Mouse (Mus musculus) heart, embryonic 15.5 days (tissue): ENCODE results near the gene Reg3a. TPM values are rescaled to one million over a fixed set of nuclear protein-coding genes. Genes with fewer than 3 reads are reported as not detected.
"Not testable (repeated sequence)": the region's sequence is repeated elsewhere in the genome, so short reads cannot be mapped to it uniquely, and the experiment has no call there.

Source experiments
- ATAC-seq: fragments of 200-750 bp; cut with Nextera tagmentation; replicated peaks from 2 replicates; pipeline ENCODE4 v1.8.0; 2017; ENCODE audit warnings: low read depth, moderate TSS enrichment; ENCODE audit not compliant: insufficient number of reproducible peaks, insufficient read depth, low FRiP score
- H3K27ac ChIP-seq: fragments of 300-500 bp; sonication (generic); 2 replicates; pipeline ENCODE4 v1.5.1; 2015; ENCODE audit warnings: mild to moderate bottlenecking, inconsistent platforms
- H3K27me3 ChIP-seq: fragments of 300-500 bp; sonication (generic); 2 replicates; pipeline ENCODE4 v1.6.1; 2015; ENCODE audit warnings: inconsistent platforms
- H3K36me3 ChIP-seq: fragments of 300-500 bp; sonication (generic); 2 replicates; pipeline ENCODE4 v1.6.1; 2015; ENCODE audit warnings: mild to moderate bottlenecking, inconsistent platforms
- H3K4me1 ChIP-seq: fragments of 300-500 bp; sonication (generic); replicated peaks from 2 replicates; pipeline ENCODE4 v1.6.1; 2015; ENCODE audit warnings: inconsistent platforms
- H3K4me2 ChIP-seq: fragments of 300-500 bp; sonication (generic); 2 replicates; pipeline ENCODE4 v1.6.1; 2015; ENCODE audit warnings: inconsistent platforms, mild to moderate bottlenecking, moderate library complexity
- H3K4me3 ChIP-seq: fragments of 300-500 bp; sonication (generic); 2 replicates; pipeline ENCODE4 v1.5.1; 2015; ENCODE audit warnings: mild to moderate bottlenecking, inconsistent platforms
- H3K9ac ChIP-seq: fragments of 300-500 bp; sonication (generic); 2 replicates; pipeline ENCODE4 v1.6.1; 2015; ENCODE audit warnings: mild to moderate bottlenecking, inconsistent platforms
- H3K9me3 ChIP-seq: fragments of 300-500 bp; sonication (generic); replicated peaks from 2 replicates; pipeline ENCODE4 v1.6.1; 2016; ENCODE audit warnings: inconsistent platforms
- WGBS: fragments of 180-500 bp; shearing (Covaris S2); methylation state at CpG from one replicate; pipeline ENCODE4 v1.1.7; 2015; ENCODE audit warnings: mixed read lengths; 5-methylcytosine and 5-hydroxymethylcytosine counted together
- polyA plus RNA-seq: library from polyadenylated mRNA; unstranded; fragments of >200 nt; fragmentation: Nextera tagmentation; extraction: Ambion mirVana; gene quantifications from 2 replicates; pipeline ENCODE4 v1.2.1, GENCODE M21; 2015

The Reg3a gene
- polyA plus RNA-seq: not detected in 2 replicates

DNA sequence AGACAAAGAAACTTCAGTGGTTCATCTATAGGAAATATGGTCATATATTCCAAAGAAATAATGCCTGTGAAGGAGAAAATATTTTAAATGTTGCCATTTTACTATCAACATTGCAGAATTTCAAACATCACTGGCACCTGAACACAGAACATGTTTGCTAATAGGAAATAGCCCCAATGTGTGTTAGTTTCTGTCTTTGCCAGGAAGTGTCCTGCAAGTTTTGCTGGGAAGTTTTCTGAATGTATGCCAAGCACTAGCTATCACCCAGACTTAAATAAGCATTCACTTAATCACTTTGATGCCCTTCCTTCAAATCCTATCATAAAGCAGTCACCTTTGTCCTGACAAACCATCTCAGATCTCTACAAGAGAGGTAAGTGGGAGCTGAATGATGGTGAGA is at the start of gene Reg3a:
Gene Reg3a, plus strand, starts transcription at position 301 of the 400 bp plus-strand sequence.
- no peak within 1 kb of the TSS for H3K4me3 ChIP-seq
- no peaks in the 10 kb centered on the region for H3K27me3 ChIP-seq
- H3K4me1 ChIP-seq: no peaks in the 10 kb centered on the region
- H3K9me3 ChIP-seq: no peaks in the 10 kb centered on the region
- no peaks in the 10 kb centered on the region for H3K36me3 ChIP-seq
- no peak within 1 kb of the TSS for H3K9ac ChIP-seq
- H3K4me2 ChIP-seq: no peak within 1 kb of the TSS
- no peak within 1 kb of the TSS for H3K27ac ChIP-seq
- no peak for ATAC-seq

- Histone ChIP-seq H3K27me3 (no peaks in the 10 kb centered on the region), H3K36me3 (no peaks in the 10 kb centered on the region), H3K27ac (no peak overlapping the region), H3K4me1 (no peaks in the 10 kb centered on the region), H3K4me2 (no peak overlapping the region), H3K4me3 (no peak overlapping the region), H3K9ac (no peak overlapping the region), H3K9me3 (no peaks in the 10 kb centered on the region)
- ATAC-seq: no peak
- 20% methylated on average over 7 of the region's 7 CpGs for WGBS
These were observed 48.5 kb upstream of the Reg3a start for GRCm38 (mm10) chr6:78331919-78332569.

- ATAC-seq: no peak
- Histone ChIP-seq H3K27me3 (no peaks in the 10 kb centered on the region), H3K4me2 (no peak overlapping the region), H3K27ac (no peak overlapping the region), H3K9ac (no peak overlapping the region), H3K4me3 (no peak overlapping the region), H3K4me1 (no peaks in the 10 kb centered on the region), H3K9me3 (no peaks in the 10 kb centered on the region), H3K36me3 (no peaks in the 10 kb centered on the region)
These were observed 40.2 kb upstream of the Reg3a start for GRCm38 (mm10) chr6:78340296-78340695.

DNA sequence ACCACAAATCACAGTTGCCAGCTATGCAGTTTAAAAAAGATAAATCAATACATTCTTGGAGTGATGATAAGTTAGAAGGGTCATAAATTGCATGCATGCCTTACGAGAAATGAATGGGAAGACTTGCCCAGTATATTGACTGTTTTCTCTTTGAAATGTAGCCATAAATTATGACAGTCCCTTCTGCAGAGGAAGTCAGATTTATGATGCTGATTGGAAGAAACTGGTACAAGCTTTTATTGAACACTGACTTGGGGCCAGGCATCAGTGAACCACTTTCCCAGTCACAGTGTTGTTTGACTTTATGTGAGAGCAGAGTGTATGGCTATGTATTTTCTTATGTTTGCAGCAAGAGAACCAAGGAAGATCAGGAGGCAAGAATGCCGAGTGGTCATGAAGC is 38.8 kb upstream of the Reg3a start:
- ATAC-seq: no peak
- Histone ChIP-seq H3K36me3 (no peaks in the 10 kb centered on the region), H3K27me3 (no peaks in the 10 kb centered on the region), H3K4me1 (no peaks in the 10 kb centered on the region), H3K4me2 (no peak overlapping the region), H3K9me3 (no peaks in the 10 kb centered on the region), H3K27ac (no peak overlapping the region), H3K4me3 (no peak overlapping the region), H3K9ac (no peak overlapping the region)
- 67% methylated on average over 2 of the region's 2 CpGs for WGBS

DNA sequence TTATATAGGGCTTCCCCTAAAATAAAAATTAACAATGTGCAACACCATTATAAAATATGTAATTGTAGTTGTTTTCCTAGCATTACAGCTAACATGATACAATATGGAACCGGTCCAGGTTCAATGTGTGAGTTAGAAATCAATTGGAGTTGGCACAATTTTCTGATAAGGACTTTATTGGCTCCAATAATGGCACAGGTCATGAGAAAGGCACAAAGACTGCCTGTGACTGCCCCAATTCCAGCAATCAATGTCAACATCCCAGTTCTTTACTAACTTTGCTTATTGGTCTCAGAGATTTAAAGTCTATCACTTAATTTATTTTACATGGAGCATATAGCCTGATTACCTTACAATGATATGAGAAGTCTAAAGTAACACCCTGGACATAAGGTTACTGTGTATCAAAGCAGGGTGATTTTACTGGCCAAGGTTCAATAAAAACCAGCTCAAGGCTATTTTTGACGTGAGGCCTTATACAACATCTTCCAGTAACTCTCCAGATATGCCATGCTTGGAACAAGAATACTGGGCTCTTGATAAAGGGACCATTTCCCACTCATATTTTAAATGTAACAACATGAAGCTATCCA is 18.4 kb upstream of the Reg3a start:
- Histone ChIP-seq H3K4me1 (no peaks in the 10 kb centered on the region), H3K9me3 (no peaks in the 10 kb centered on the region), H3K9ac (no peak overlapping the region), H3K27ac (no peak overlapping the region), H3K27me3 (no peaks in the 10 kb centered on the region), H3K36me3 (no peaks in the 10 kb centered on the region), H3K4me2 (no peak overlapping the region), H3K4me3 (no peak overlapping the region)
- WGBS: 43% methylated on average over 2 of the region's 2 CpGs
- no peak for ATAC-seq

DNA sequence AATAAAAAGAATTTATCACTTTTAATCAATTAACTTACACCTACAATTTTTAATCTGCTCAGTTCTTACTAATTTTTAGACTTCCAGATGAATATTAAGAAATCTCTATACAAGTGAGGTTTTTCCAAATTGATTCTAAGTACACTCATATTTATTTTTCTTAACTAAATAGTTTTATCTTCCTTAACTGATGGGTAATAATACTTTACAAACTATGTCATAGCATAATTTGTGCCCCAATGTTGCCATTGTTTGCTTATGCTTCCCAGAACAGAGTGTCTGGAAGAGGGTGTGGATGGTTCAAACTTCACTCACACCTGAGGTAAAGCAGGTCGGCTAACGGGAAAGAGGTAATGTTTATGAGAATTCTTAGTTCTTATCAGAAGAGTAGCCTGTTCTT is 10.2 kb upstream of the Reg3a start, which contains the start of gene Reg3b:
Gene Reg3b, plus strand, starts transcription at position 301 of the 400 bp plus-strand sequence.
- Histone ChIP-seq H3K4me1 (no peaks in the 10 kb centered on the region), H3K36me3 (no peaks in the 10 kb centered on the region), H3K4me3 (no peak within 1 kb of the TSS), H3K4me2 (no peak within 1 kb of the TSS), H3K27me3 (no peaks in the 10 kb centered on the region), H3K9ac (no peak within 1 kb of the TSS), H3K27ac (no peak within 1 kb of the TSS), H3K9me3 (no peaks in the 10 kb centered on the region)
- 76% methylated on average over 2 of the region's 2 CpGs for WGBS
- ATAC-seq: no peak

- no peaks in the 10 kb centered on the region for H3K27me3 ChIP-seq
- no peak within 1 kb of the TSS for H3K9ac ChIP-seq
- no peaks in the 10 kb centered on the region for H3K4me1 ChIP-seq
- no peak within 1 kb of the TSS for H3K27ac ChIP-seq
- no peak for ATAC-seq
- no peak within 1 kb of the TSS for H3K4me3 ChIP-seq
- no peaks in the 10 kb centered on the region for H3K36me3 ChIP-seq
- H3K4me2 ChIP-seq: no peak within 1 kb of the TSS
- no peaks in the 10 kb centered on the region for H3K9me3 ChIP-seq
- 57% methylated on average over 2 of the region's 2 CpGs for WGBS
These were observed 1.7 kb upstream of the Reg3a start, which contains the start of gene Reg3d for GRCm38 (mm10) chr6:78378765-78379164. Gene Reg3d, minus strand, starts transcription at chr6:78378865.

- 74% methylated on average over 3 of the region's 3 CpGs for WGBS
- Histone ChIP-seq H3K27me3 (no peaks in the 10 kb centered on the region), H3K4me2 (no peak overlapping the region), H3K4me3 (no peak overlapping the region), H3K4me1 (no peaks in the 10 kb centered on the region), H3K9ac (no peak overlapping the region), H3K36me3 (no peaks in the 10 kb centered on the region), H3K9me3 (no peaks in the 10 kb centered on the region), H3K27ac (no peak overlapping the region)
- no peak for ATAC-seq
These were observed 5.1 kb downstream of the Reg3a start for GRCm38 (mm10) chr6:78385609-78386008.

DNA sequence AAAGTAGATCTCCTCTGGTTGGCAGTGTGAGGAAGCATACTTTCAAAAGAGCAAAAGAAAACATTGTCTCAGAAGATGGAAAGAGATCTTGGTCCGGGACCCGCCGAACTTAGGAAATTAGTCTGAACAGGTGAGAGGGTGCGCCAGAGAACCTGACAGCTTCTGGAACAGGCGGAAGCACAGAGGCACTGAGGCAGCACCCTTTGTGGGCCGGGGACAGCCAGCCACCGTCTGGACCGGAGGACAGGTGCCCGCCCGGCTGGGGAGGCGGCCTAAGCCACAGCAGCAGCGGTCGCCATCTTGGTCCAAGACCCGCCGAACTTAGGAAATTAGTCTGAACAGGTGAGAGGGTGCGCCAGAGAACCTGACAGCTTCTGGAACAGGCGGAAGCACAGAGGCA is 14.8 kb downstream of the Reg3a start, which contains the start of gene Reg2:
Gene Reg2, plus strand, starts transcription at position 301 of the 400 bp plus-strand sequence.
- H3K4me3 ChIP-seq, H3K9ac ChIP-seq, H3K36me3 ChIP-seq, H3K4me2 ChIP-seq, H3K4me1 ChIP-seq, H3K9me3 ChIP-seq, ATAC-seq, H3K27me3 ChIP-seq, H3K27ac ChIP-seq: not testable (repeated sequence)
- 85% methylated on average over 4 of the region's 17 CpGs for WGBS

DNA sequence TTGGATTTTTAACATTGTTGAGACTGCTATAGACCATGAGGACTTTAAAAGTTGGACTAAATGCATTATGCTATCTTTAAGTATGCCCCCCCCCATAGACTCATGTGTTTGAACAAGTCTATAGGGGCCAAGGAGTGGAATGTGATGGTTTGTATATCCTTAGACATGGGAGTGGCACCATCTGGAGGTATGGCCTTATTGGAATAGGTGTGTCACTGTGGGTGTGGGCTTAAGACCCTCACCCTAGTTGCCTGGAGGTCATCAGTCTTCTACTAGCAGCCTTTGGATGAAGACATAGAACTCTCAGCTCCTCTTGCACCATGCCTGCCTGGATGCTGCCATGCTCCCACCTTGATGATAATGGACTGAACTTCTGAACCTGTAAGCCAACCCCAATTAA is 41.9 kb downstream of the Reg3a start, which contains the start of gene Reg1:
Gene Reg1, plus strand, starts transcription at position 301 of the 400 bp plus-strand sequence.
- not testable (repeated sequence) for H3K27me3 ChIP-seq, H3K4me1 ChIP-seq, H3K4me3 ChIP-seq, H3K9ac ChIP-seq, H3K9me3 ChIP-seq, ATAC-seq, H3K4me2 ChIP-seq, H3K27ac ChIP-seq, H3K36me3 ChIP-seq

DNA sequence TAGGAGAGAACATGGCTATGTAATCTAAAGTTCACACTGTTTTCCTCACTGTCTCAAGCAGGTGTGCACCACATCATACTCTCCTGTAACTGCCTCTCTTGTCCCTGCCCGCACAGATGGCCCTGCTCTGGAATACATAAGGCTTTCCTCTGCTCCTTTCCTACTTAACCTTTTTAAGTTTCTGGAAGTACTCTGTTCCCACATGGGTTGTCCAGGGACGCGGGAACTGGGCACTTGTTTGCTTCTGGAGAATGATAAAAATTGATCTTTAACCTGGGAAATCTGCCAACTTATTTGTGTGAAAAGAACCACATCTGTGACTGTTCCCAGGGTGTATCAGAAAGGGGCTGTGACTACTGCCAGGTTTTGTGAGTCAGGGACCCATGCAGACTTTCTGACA is 45.0 kb downstream of the Reg3a start:
- H3K4me2 ChIP-seq: no peak overlapping the region
- H3K4me1 ChIP-seq: no peaks in the 10 kb centered on the region
- no peaks in the 10 kb centered on the region for H3K36me3 ChIP-seq
- no peak overlapping the region for H3K9ac ChIP-seq
- H3K4me3 ChIP-seq: no peak overlapping the region
- WGBS: 70% methylated on average over 3 of the region's 3 CpGs
- no peaks in the 10 kb centered on the region for H3K27me3 ChIP-seq
- no peak overlapping the region for H3K27ac ChIP-seq
- no peak for ATAC-seq
- 0 out of 2 replicates have a peak, but pooled peaks cover 3% of the 10 kb centered on the region for H3K9me3 ChIP-seq
